Mouse (Mus musculus): ENCODE measurements around the gene Cldn7. TPM values are rescaled to one million over a fixed set of nuclear protein-coding genes. Genes with fewer than 3 reads are reported as not detected.
A peak's percentile ranks its signal among the peaks of the same experiment; 100 is the strongest.
"Not testable (repeated sequence)": the region's sequence is repeated elsewhere in the genome, so short reads cannot be mapped to it uniquely, and the experiment has no call there.

Cldn7 gene
- polyA plus RNA-seq, 1 experiment = not detected

GRCm38 (mm10) chr11:70010548-70010947 lies 46.0 kb downstream of the Cldn7 start:
- Histone ChIP-seq H3K4me3 (ENCODE audit: insufficient read depth, low read depth, low read length) (no peak overlapping the region), H3K27ac (ENCODE audit: insufficient read depth, low read depth, low read length) (no peak overlapping the region), H3K4me1 (ENCODE audit: control insufficient read depth, insufficient read depth, low read length) (peaks cover 9% of the 10 kb centered on the region; the same call in 1 of the 2 replicates)
- TF ChIP-seq POLR2A (IDR thresholded peaks at IDR 0.05; ENCODE audit: insufficient read depth, low read depth, low read length) = no peak
- WGBS = 79% methylated on average over 12 of the region's 12 CpGs

DNA sequence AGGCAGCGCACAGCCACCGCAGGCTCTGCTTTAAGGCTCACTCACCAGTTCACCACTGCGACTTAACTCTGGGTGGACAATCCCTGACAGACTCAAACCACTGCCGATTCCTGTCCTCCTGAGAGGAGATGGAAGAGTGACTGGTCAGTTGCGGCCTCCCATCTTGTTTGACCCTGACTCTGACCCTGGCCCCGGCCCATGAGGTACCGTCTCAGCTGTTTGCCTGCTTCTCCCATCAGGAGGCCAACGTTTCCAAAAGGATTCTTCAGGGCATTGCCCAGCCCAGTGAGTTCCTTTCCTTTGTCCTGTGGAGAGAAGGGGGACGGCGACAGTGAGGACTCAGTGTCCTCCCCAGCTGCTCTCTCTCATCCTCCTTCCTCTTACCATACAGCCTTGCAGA lies 46.4 kb downstream of the Cldn7 start:
- WGBS = 78% methylated on average over 10 of the region's 10 CpGs
- H3K4me1 ChIP-seq (ENCODE audit: control insufficient read depth, insufficient read depth, low read length) = peaks cover 9% of the 10 kb centered on the region; the same call in 1 of the 2 replicates
- TF ChIP-seq CTCF (IDR thresholded peaks at IDR 0.05; ENCODE audit: insufficient read depth, low read depth, low read length) (no peak), POLR2A (IDR thresholded peaks at IDR 0.05; ENCODE audit: insufficient read depth, low read depth, low read length) (no peak)
- H3K4me3 ChIP-seq (ENCODE audit: insufficient read depth, low read depth, low read length) = no peak overlapping the region
- no peak overlapping the region for H3K27ac ChIP-seq (ENCODE audit: insufficient read depth, low read depth, low read length)

DNA sequence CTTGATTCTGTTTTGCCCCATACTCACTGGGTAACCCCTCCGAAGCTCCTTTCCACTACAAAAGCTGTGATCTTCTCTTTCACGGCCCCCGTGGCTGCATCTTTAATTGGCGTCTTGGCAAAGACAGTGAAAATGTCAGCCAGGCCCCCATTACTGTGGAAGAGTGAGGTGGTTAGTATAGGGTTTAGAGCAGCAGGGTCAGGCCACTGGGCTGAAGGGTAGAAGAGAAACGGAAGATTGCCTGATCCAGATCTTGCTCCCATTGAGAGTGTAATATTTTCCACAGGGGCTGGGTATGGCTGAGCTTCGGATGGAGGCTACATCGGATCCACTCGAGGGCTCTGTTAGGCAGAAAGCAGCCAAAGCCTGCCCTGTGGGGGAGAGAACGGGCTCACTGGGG lies 48.4 kb downstream of the Cldn7 start:
- Histone ChIP-seq H3K27ac (ENCODE audit: insufficient read depth, low read depth, low read length) (no peak overlapping the region), H3K4me1 (ENCODE audit: control insufficient read depth, insufficient read depth, low read length) (peaks cover 15% of the 10 kb centered on the region), H3K4me3 (ENCODE audit: insufficient read depth, low read depth, low read length) (no peak overlapping the region)
- TF ChIP-seq POLR2A (IDR thresholded peaks at IDR 0.05; ENCODE audit: insufficient read depth, low read depth, low read length) (no peak), CTCF (IDR thresholded peaks at IDR 0.05; ENCODE audit: insufficient read depth, low read depth, low read length) (no peak)
- WGBS = 64% methylated on average over 9 of the region's 9 CpGs

DNA sequence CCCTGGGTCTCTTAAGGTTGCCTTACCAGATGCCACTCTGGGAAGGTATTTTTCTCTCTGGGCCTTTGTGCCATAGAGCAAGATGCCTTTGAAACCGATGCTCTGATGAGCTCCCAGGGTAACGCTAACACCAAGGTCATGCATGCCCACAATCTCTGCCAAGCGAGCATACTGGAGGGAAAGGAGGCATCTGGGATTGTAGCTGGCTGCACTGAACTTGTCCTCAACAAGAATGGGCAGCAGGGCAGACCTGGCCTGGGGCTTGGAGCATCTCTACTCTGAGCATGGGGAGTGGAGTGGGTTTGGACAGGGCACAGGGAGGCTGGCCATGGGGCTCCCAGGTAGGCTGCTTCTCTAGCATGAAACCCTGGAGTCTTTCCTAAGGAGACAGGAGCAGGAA lies 48.8 kb downstream of the Cldn7 start:
- Histone ChIP-seq H3K4me3 (ENCODE audit: insufficient read depth, low read depth, low read length) (no peak overlapping the region), H3K27ac (ENCODE audit: insufficient read depth, low read depth, low read length) (no peak overlapping the region), H3K4me1 (ENCODE audit: control insufficient read depth, insufficient read depth, low read length) (peaks cover 15% of the 10 kb centered on the region)
- WGBS = 77% methylated on average over 3 of the region's 3 CpGs
- no peak for TF ChIP-seq POLR2A (IDR thresholded peaks at IDR 0.05; ENCODE audit: insufficient read depth, low read depth, low read length)
- no peak for TF ChIP-seq CTCF (IDR thresholded peaks at IDR 0.05; ENCODE audit: insufficient read depth, low read depth, low read length)

DNA sequence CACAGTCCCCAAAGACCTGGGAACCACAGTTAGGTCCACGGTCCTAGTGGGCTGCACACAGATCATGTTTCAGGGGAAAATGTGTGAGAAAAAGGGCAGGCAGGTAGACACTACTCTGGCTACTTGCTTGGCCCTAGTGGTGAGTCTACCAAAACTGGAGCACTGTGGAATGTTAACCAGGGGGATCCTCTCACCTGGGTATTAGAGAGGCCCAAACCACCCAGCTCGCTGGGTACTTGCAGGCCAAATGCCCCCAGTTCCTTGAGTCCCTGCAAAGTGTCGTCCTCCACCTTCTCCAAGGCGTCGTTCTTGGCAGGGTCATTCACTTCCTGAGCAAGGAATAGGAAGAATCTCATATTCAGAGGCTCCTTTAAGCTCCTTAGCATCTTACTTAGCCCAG lies 49.5 kb downstream of the Cldn7 start:
- 67% methylated on average over 5 of the region's 5 CpGs for WGBS
- Histone ChIP-seq H3K27ac (ENCODE audit: insufficient read depth, low read depth, low read length) (no peak overlapping the region), H3K4me3 (ENCODE audit: insufficient read depth, low read depth, low read length) (no peak overlapping the region), H3K4me1 (ENCODE audit: control insufficient read depth, insufficient read depth, low read length) (peaks cover 15% of the 10 kb centered on the region)
- TF ChIP-seq CTCF (IDR thresholded peaks at IDR 0.05; ENCODE audit: insufficient read depth, low read depth, low read length) (no peak), POLR2A (IDR thresholded peaks at IDR 0.05; ENCODE audit: insufficient read depth, low read depth, low read length) (no peak)

GRCm38 (mm10) chr11:70014880-70015558 lies 50.4 kb downstream of the Cldn7 start, which contains the start of gene Acadvl:
Gene Acadvl (minus strand): TSS chr11:70015411.
- Histone ChIP-seq H3K27ac (ENCODE audit: insufficient read depth, low read depth, low read length) (peak within 1 kb of the TSS; percentile 69; the same call in 1 of the 2 replicates), H3K4me1 (ENCODE audit: control insufficient read depth, insufficient read depth, low read length) (peaks cover 15% of the 10 kb centered on the region), H3K4me3 (ENCODE audit: insufficient read depth, low read depth, low read length) (peak within 1 kb of the TSS; percentile 92)
- TF ChIP-seq POLR2A (IDR thresholded peaks at IDR 0.05; ENCODE audit: insufficient read depth, low read depth, low read length) (peak; percentile 50), CTCF (IDR thresholded peaks at IDR 0.05; ENCODE audit: insufficient read depth, low read depth, low read length) (no peak; the same call in 1 of the 2 replicates)
- 0% methylated on average over 35 of the region's 35 CpGs for WGBS

GRCm38 (mm10) chr11:70015677-70016076 lies 51.1 kb downstream of the Cldn7 start:
- WGBS = 64% methylated on average over 6 of the region's 6 CpGs
- Histone ChIP-seq H3K4me1 (ENCODE audit: control insufficient read depth, insufficient read depth, low read length) (peaks cover 15% of the 10 kb centered on the region), H3K27ac (ENCODE audit: insufficient read depth, low read depth, low read length) (no peak overlapping the region), H3K4me3 (ENCODE audit: insufficient read depth, low read depth, low read length) (no peak overlapping the region)
- TF ChIP-seq POLR2A (IDR thresholded peaks at IDR 0.05; ENCODE audit: insufficient read depth, low read depth, low read length) = no peak
- no peak for TF ChIP-seq CTCF (IDR thresholded peaks at IDR 0.05; ENCODE audit: insufficient read depth, low read depth, low read length)

GRCm38 (mm10) chr11:70016177-70016576 lies 51.6 kb downstream of the Cldn7 start:
- not testable (repeated sequence) for H3K27ac ChIP-seq (ENCODE audit: insufficient read depth, low read depth, low read length); H3K4me3 ChIP-seq (ENCODE audit: insufficient read depth, low read depth, low read length)
- 69% methylated on average over 2 of the region's 2 CpGs for WGBS
- peaks cover 15% of the 10 kb centered on the region for H3K4me1 ChIP-seq (ENCODE audit: control insufficient read depth, insufficient read depth, low read length)

DNA sequence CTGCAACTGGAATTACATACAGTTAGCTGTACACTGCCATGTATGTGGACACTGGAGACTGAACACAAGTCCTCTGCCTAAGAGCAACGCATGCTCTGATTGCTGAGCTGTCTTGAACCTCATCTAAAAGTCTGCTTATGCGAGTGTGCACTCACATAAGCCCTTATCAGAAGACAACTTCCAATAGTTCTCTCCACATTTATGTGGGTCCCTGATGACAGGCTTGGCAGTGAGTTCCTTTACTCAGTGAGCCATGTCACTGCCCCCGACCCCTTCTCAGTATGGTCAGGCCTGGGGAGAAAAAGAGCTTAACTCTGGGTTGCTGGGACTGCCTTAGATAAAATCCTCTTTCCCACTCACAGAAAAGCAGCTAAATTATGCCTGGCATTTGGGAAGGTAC lies 52.1 kb downstream of the Cldn7 start, which contains the start of gene Dlg4:
Gene Dlg4, plus strand, starts transcription at position 274 of the 400 bp plus-strand sequence.
- WGBS = 72% methylated on average over 3 of the region's 3 CpGs
- peak within 1 kb of the TSS; percentile 58 for H3K4me3 ChIP-seq (ENCODE audit: insufficient read depth, low read depth, low read length)
- H3K27ac ChIP-seq (ENCODE audit: insufficient read depth, low read depth, low read length) = peak within 1 kb of the TSS; percentile 94
- H3K4me1 ChIP-seq (ENCODE audit: control insufficient read depth, insufficient read depth, low read length) = peaks cover 18% of the 10 kb centered on the region
- TF ChIP-seq POLR2A (IDR thresholded peaks at IDR 0.05; ENCODE audit: insufficient read depth, low read depth, low read length) = no peak
- TF ChIP-seq CTCF (IDR thresholded peaks at IDR 0.05; ENCODE audit: insufficient read depth, low read depth, low read length) = no peak
